Mouse (Mus musculus) thymus, adult 2 months (tissue): ENCODE data around the gene Cbr4. TPM values are rescaled to one million over a fixed set of nuclear protein-coding genes. Genes with fewer than 3 reads are reported as not detected.

ENCODE experiments used
- DNase-seq: peaks from one replicate; pipeline ENCODE4 v3.0.0; 2021
- H3K27ac ChIP-seq: fragments of 200-500 bp; 2 replicates; pipeline ENCODE4 v1.5.1; 2012; ENCODE audit warnings: low read length, control low read depth; ENCODE audit not compliant: control insufficient read depth, insufficient read depth
- H3K27me3 ChIP-seq: fragments of 200-500 bp; 2 replicates; pipeline ENCODE4 v1.6.1; 2012; ENCODE audit warnings: mild to moderate bottlenecking, low read length, moderate library complexity, mixed read lengths; ENCODE audit not compliant: control insufficient read depth, insufficient read depth
- H3K36me3 ChIP-seq: fragments of 200-500 bp; 2 replicates; pipeline ENCODE4 v1.6.1; 2012; ENCODE audit warnings: mild to moderate bottlenecking, low read length, moderate library complexity; ENCODE audit not compliant: control insufficient read depth, insufficient read depth
- H3K4me1 ChIP-seq: fragments of 200-500 bp; replicated peaks from 2 replicates; pipeline ENCODE4 v1.6.1; 2012; ENCODE audit warnings: low read length; ENCODE audit not compliant: control insufficient read depth, insufficient read depth
- H3K4me3 ChIP-seq: fragments of 200-500 bp; 2 replicates; pipeline ENCODE4 v1.5.1; 2012; ENCODE audit warnings: mild to moderate bottlenecking, low read length, control low read depth, moderate library complexity; ENCODE audit not compliant: control insufficient read depth, insufficient read depth
- CTCF ChIP-seq: fragments of 200-500 bp; IDR thresholded peaks from 2 replicates; pipeline ENCODE4 v1.5.1; 2012; ENCODE audit warnings: mild to moderate bottlenecking, control low read depth, low read length, moderate library complexity, borderline replicate concordance; ENCODE audit not compliant: control insufficient read depth, poor library complexity, insufficient read depth; ENCODE audit errors: extremely low read depth
- POLR2A ChIP-seq: fragments of 200-500 bp; IDR thresholded peaks from 2 replicates; pipeline ENCODE4 v1.6.1; 2012; ENCODE audit warnings: mild to moderate bottlenecking, low read length, control low read depth, moderate library complexity; ENCODE audit not compliant: control insufficient read depth, poor library complexity, insufficient read depth; ENCODE audit errors: extremely low read depth
- WGBS: fragments of 180-500 bp; shearing (Covaris S2); methylation state at CpG from one replicate; pipeline ENCODE4 v1.1.7; 2018; 5-methylcytosine and 5-hydroxymethylcytosine counted together
- polyA plus RNA-seq: library from polyadenylated mRNA; depleted of rRNA; stranded (reverse); fragments of >200 nt; gene quantifications from 2 replicates; pipeline ENCODE4 v1.2.3, GENCODE M21; 2012

Gene Cbr4
- polyA plus RNA-seq, 1 experiment: 5.2 TPM

- WGBS: 46% methylated on average over 6 of the region's 6 CpGs
- Histone ChIP-seq H3K27ac (no peak overlapping the region), H3K36me3 (no peaks in the 10 kb centered on the region), H3K4me1 (no peaks in the 10 kb centered on the region), H3K4me3 (no peak overlapping the region), H3K27me3 (no peaks in the 10 kb centered on the region)
- TF ChIP-seq CTCF: no peak
- TF ChIP-seq POLR2A: no peak
- DNase-seq: no peak
These were observed 41.1 kb downstream of the Cbr4 start for GRCm38 (mm10) chr8:61528642-61529041.

- 87% methylated on average over 22 of the region's 22 CpGs for WGBS
- DNase-seq: no peak
- TF ChIP-seq CTCF (no peak), POLR2A (no peak)
- Histone ChIP-seq H3K27ac (no peak overlapping the region), H3K27me3 (no peaks in the 10 kb centered on the region), H3K36me3 (no peaks in the 10 kb centered on the region), H3K4me3 (no peak overlapping the region), H3K4me1 (no peaks in the 10 kb centered on the region)
These were observed 44.6 kb downstream of the Cbr4 start for GRCm38 (mm10) chr8:61531944-61532795.

- H3K27me3 ChIP-seq: no peaks in the 10 kb centered on the region
- 97% methylated on average over 5 of the region's 5 CpGs for WGBS
- no peaks in the 10 kb centered on the region for H3K4me1 ChIP-seq
- no peak overlapping the region for H3K4me3 ChIP-seq
- no peak for DNase-seq
- no peak overlapping the region for H3K27ac ChIP-seq
- no peaks in the 10 kb centered on the region for H3K36me3 ChIP-seq
- TF ChIP-seq POLR2A (no peak), CTCF (no peak)
These were observed 45.3 kb downstream of the Cbr4 start for GRCm38 (mm10) chr8:61532831-61533230.

- no peaks in the 10 kb centered on the region for H3K27me3 ChIP-seq
- WGBS: 82% methylated on average over 16 of the region's 16 CpGs
- H3K36me3 ChIP-seq: no peaks in the 10 kb centered on the region
- H3K4me3 ChIP-seq: no peak overlapping the region
- no peak for DNase-seq
- no peak for TF ChIP-seq POLR2A
- H3K27ac ChIP-seq: no peak overlapping the region
- no peaks in the 10 kb centered on the region for H3K4me1 ChIP-seq
These were observed 45.9 kb downstream of the Cbr4 start for GRCm38 (mm10) chr8:61533356-61533926.

GRCm38 (mm10) chr8:61535472-61535871 is 47.9 kb downstream of the Cbr4 start:
- WGBS: 96% methylated on average over 11 of the region's 11 CpGs
- no peak overlapping the region for H3K4me3 ChIP-seq
- no peak overlapping the region for H3K27ac ChIP-seq
- TF ChIP-seq CTCF (no peak), POLR2A (no peak)
- no peaks in the 10 kb centered on the region for H3K4me1 ChIP-seq
- H3K36me3 ChIP-seq: no peaks in the 10 kb centered on the region
- no peaks in the 10 kb centered on the region for H3K27me3 ChIP-seq
- no peak for DNase-seq

GRCm38 (mm10) chr8:61537471-61537870 is 49.9 kb downstream of the Cbr4 start:
- DNase-seq: no peak
- Histone ChIP-seq H3K4me1 (no peaks in the 10 kb centered on the region), H3K36me3 (no peaks in the 10 kb centered on the region), H3K27me3 (no peaks in the 10 kb centered on the region), H3K4me3 (no peak overlapping the region), H3K27ac (no peak overlapping the region)
- TF ChIP-seq POLR2A (no peak), CTCF (no peak)
- WGBS: 79% methylated on average over 5 of the region's 5 CpGs

GRCm38 (mm10) chr8:61539828-61540500 is 52.4 kb downstream of the Cbr4 start:
- Histone ChIP-seq H3K27ac (no peak overlapping the region), H3K4me1 (no peaks in the 10 kb centered on the region), H3K27me3 (no peaks in the 10 kb centered on the region), H3K36me3 (no peaks in the 10 kb centered on the region), H3K4me3 (no peak overlapping the region)
- TF ChIP-seq CTCF (peak; percentile 78; the same call in 1 of the 2 replicates), POLR2A (no peak)
- 62% methylated on average over 7 of the region's 7 CpGs for WGBS
- peak; percentile 81 for DNase-seq
